Mouse (Mus musculus): ENCODE measurements at regions not wholly inside any gene's neighbourhood (a gene's known extent, or its start where the extent isn't known, plus 50 kb on each side); places are given as distances from the start of the nearest gene placed in this dataset.
"Not testable (repeated sequence)": the region's sequence is repeated elsewhere in the genome, so short reads cannot be mapped to it uniquely, and the experiment has no call there.

- 0 out of 2 replicates have a peak, but pooled peaks cover 6% of the 10 kb centered on the region for H3K4me1 ChIP-seq
- ATAC-seq (ENCODE audit: insufficient number of reproducible peaks, low FRiP score, low TSS enrichment, low read depth) = no peak
- WGBS = 91% methylated on average over 3 of the region's 3 CpGs
These were observed 56.7 kb upstream of the Klf13 start for GRCm38 (mm10) chr7:63995255-63995980.

GRCm38 (mm10) chr7:63994769-63995168 is 56.1 kb upstream of the Klf13 start:
- not testable (repeated sequence) for H3K27me3 ChIP-seq; ATAC-seq (ENCODE audit: insufficient number of reproducible peaks, low FRiP score, low TSS enrichment, low read depth); H3K9ac ChIP-seq; H3K36me3 ChIP-seq; H3K27ac ChIP-seq (replicated peaks); H3K4me2 ChIP-seq (replicated peaks); H3K4me3 ChIP-seq (replicated peaks); H3K9me3 ChIP-seq (replicated peaks); H3K4me1 ChIP-seq
- WGBS = 73% methylated on average over 3 of the region's 3 CpGs

More at GRCm38 (mm10) chr7:63995255-63995980, 56.7 kb upstream of the Klf13 start:
- no peak overlapping the region for H3K4me2 ChIP-seq (replicated peaks)
- H3K9ac ChIP-seq = no peak overlapping the region
- H3K36me3 ChIP-seq = no peaks in the 10 kb centered on the region
- H3K4me3 ChIP-seq (replicated peaks) = no peak overlapping the region
- no peaks in the 10 kb centered on the region for H3K27me3 ChIP-seq
- no peaks in the 10 kb centered on the region for H3K9me3 ChIP-seq (replicated peaks)
- no peak overlapping the region for H3K27ac ChIP-seq (replicated peaks)

GRCm38 (mm10) chr7:63992155-63992554 is 53.4 kb upstream of the Klf13 start:
- H3K27me3 ChIP-seq = no peaks in the 10 kb centered on the region
- WGBS = 87% methylated on average over 13 of the region's 13 CpGs
- no peaks in the 10 kb centered on the region for H3K9me3 ChIP-seq (replicated peaks)
- ATAC-seq (ENCODE audit: insufficient number of reproducible peaks, low FRiP score, low TSS enrichment, low read depth) = no peak
- no peak overlapping the region for H3K4me2 ChIP-seq (replicated peaks)
- H3K27ac ChIP-seq (replicated peaks) = no peak overlapping the region
- no peak overlapping the region for H3K9ac ChIP-seq
- peaks cover 5% of the 10 kb centered on the region for H3K4me1 ChIP-seq
- H3K4me3 ChIP-seq (replicated peaks) = no peak overlapping the region
- no peaks in the 10 kb centered on the region for H3K36me3 ChIP-seq

GRCm38 (mm10) chr7:63991085-63992010 is 52.6 kb upstream of the Klf13 start:
- H3K27ac ChIP-seq (replicated peaks) = no peak overlapping the region
- WGBS = 86% methylated on average over 12 of the region's 12 CpGs
- H3K9me3 ChIP-seq (replicated peaks) = no peaks in the 10 kb centered on the region
- H3K9ac ChIP-seq = no peak overlapping the region
- no peak for ATAC-seq (ENCODE audit: insufficient number of reproducible peaks, low FRiP score, low TSS enrichment, low read depth)
- no peaks in the 10 kb centered on the region for H3K36me3 ChIP-seq
- H3K4me1 ChIP-seq = peaks cover 13% of the 10 kb centered on the region
- H3K27me3 ChIP-seq = no peaks in the 10 kb centered on the region
- no peak overlapping the region for H3K4me2 ChIP-seq (replicated peaks)
- H3K4me3 ChIP-seq (replicated peaks) = no peak overlapping the region

GRCm38 (mm10) chr7:63990312-63991028 is 51.8 kb upstream of the Klf13 start:
- WGBS = 68% methylated on average over 8 of the region's 8 CpGs
- Histone ChIP-seq H3K27ac (replicated peaks) (no peak overlapping the region), H3K36me3 (no peaks in the 10 kb centered on the region), H3K9ac (no peak overlapping the region), H3K4me3 (replicated peaks) (no peak overlapping the region), H3K9me3 (replicated peaks) (no peaks in the 10 kb centered on the region), H3K4me2 (replicated peaks) (no peak overlapping the region), H3K27me3 (no peaks in the 10 kb centered on the region), H3K4me1 (peaks cover 17% of the 10 kb centered on the region)
- no peak for ATAC-seq (ENCODE audit: insufficient number of reproducible peaks, low FRiP score, low TSS enrichment, low read depth)

- Histone ChIP-seq H3K9ac (no peak overlapping the region), H3K36me3 (no peaks in the 10 kb centered on the region), H3K9me3 (replicated peaks) (no peaks in the 10 kb centered on the region), H3K4me2 (replicated peaks) (no peak overlapping the region), H3K27me3 (no peaks in the 10 kb centered on the region), H3K4me1 (peaks cover 17% of the 10 kb centered on the region), H3K27ac (replicated peaks) (no peak overlapping the region), H3K4me3 (replicated peaks) (no peak overlapping the region)
- ATAC-seq (ENCODE audit: insufficient number of reproducible peaks, low FRiP score, low TSS enrichment, low read depth) = no peak
These were observed 51.0 kb upstream of the Klf13 start for GRCm38 (mm10) chr7:63989736-63990135.
